Mouse (Mus musculus) cortical plate, adult 2 months (tissue): ENCODE measurements around the gene Smad3. TPM values are rescaled to one million over a fixed set of nuclear protein-coding genes. Genes with fewer than 3 reads are reported as not detected.

Source experiments
- H3K27ac ChIP-seq: fragments of 200-500 bp; 2 replicates; pipeline ENCODE4 v1.5.1; 2012; ENCODE audit warnings: low read length, control low read depth, inconsistent platforms; ENCODE audit not compliant: insufficient read depth
- H3K4me1 ChIP-seq: fragments of 200-500 bp; 2 replicates; pipeline ENCODE4 v1.6.1; 2011; ENCODE audit warnings: low read length; ENCODE audit not compliant: control insufficient read depth, insufficient read depth
- H3K4me3 ChIP-seq: fragments of 200-500 bp; 2 replicates; pipeline ENCODE4 v1.5.1; 2011; ENCODE audit warnings: mild to moderate bottlenecking, low read length, control low read depth; ENCODE audit not compliant: insufficient read depth
- CTCF ChIP-seq: fragments of 200-500 bp; IDR thresholded peaks from 2 replicates; pipeline ENCODE4 v1.5.1; 2011; ENCODE audit warnings: mild to moderate bottlenecking, control low read depth, low read length; ENCODE audit not compliant: insufficient read depth; ENCODE audit errors: extremely low read depth
- POLR2A ChIP-seq: fragments of 200-500 bp; IDR thresholded peaks from 2 replicates; pipeline ENCODE4 v1.6.1; 2011; ENCODE audit warnings: mild to moderate bottlenecking, low read length, control low read depth; ENCODE audit not compliant: insufficient read depth; ENCODE audit errors: extremely low read depth
- polyA plus RNA-seq: library from polyadenylated mRNA; depleted of rRNA; stranded (reverse); fragments of >200 nt; gene quantifications from 2 replicates; pipeline ENCODE4 v1.2.3, GENCODE M21; 2012

Smad3 gene
- polyA plus RNA-seq, 1 experiment: 46.8 TPM

DNA sequence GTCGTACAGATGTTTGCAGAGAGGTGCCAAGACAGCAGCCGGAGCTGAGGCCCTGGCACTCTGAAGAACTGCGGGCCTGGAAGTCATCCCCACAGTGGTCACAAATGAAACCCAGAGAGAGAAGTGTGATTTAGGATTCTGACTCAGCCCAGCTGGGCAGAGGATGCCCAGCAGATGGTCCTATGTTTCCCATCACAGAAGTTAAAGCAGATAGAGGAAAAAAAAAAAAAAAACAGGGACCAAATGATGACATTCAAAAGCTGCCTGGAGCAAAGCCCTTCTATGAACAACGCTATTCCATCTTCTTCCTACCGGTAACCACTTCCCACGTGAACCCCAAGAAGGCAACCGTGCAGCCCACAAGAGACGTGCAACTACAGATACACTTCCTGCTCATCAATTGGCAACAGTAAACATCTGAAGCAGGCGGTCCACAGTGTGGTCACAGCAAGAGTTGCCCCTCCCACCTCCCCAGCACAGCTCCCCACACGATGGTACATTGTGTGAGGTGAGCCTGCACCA is 17.4 kb downstream of the Smad3 start:
- Histone ChIP-seq H3K27ac (no peak overlapping the region), H3K4me1 (peaks cover 24% of the 10 kb centered on the region), H3K4me3 (no peak overlapping the region)
- TF ChIP-seq CTCF (no peak), POLR2A (no peak)

DNA sequence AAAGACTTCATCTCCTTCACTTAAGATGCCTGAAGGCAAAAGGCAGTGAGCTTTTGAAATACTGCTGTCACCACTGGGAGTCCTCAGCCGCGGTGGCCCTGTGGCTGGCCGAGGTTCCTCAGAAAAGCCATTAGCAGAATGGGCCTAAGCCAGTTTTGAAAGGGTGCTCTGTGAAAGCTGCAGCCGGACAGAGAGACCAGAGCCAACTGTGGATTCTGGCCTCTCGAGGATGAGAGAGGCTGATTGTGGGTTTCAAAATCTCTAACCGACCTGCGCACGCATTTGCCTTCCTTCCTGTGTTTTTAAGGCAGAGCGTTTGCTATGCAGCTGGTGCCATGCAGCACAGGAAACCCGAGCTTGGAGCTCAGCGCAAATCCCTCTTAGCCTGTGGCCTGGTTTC is 19.0 kb downstream of the Smad3 start:
- no peak overlapping the region for H3K4me3 ChIP-seq
- TF ChIP-seq CTCF: no peak
- TF ChIP-seq POLR2A: no peak
- H3K4me1 ChIP-seq: peaks cover 23% of the 10 kb centered on the region
- no peak overlapping the region for H3K27ac ChIP-seq

DNA sequence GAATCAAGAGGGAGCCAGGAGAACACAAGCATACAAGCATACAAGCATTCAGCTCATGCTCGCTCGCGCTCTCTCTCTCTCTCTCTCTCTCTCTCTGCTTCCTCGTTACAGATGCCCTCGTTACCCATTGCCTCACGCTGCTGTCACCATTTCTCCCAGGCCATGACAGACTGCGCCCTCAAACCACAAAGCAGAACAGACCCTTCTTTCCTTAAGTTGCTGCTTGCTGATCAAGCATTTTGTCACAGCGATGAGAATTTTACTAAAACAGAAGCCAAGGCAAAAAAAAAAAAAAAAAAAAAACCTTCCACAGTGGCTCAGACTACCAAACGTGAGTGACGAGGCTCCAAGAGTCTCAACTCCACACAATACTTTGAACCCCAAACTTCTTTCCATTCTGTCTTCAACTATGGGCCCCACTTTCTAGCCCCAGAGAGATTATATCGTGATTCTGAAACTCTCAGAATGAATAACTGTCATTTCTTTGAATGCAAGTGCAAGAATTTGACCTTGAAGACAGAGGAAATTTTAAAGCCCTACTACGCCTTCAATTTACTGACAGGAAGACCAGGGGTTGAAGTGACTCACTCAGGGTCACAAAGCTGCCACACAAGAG is 19.6 kb downstream of the Smad3 start:
- Histone ChIP-seq H3K4me1 (peaks cover 19% of the 10 kb centered on the region), H3K4me3 (no peak overlapping the region), H3K27ac (0 out of 2 replicates have a peak overlapping the region, but pooled peaks have one; percentile 18)
- no peak for TF ChIP-seq POLR2A
- no peak for TF ChIP-seq CTCF

DNA sequence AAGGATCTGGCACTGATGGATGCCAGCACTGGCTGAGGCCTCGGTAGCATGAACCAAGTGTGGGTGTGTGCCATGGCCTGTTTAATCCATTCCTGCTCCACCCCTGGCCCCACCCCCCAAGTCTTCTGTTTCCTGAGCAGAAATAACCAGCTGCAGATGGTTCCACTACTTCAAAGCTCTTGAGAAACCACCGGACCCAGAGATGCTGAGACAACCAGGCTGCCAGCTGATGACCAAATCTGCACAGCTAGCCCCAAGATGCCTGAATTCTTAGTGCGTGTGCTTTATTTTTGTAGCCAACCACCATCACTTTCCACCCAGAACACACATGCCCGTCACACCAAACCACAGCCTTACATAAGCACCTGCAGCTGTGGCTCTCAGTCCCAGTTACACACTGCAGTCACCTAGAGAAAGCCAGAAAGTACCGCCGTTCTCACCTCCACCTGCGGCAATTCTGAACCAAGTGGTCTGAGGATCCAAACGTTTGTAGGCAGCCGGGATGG is 20.3 kb downstream of the Smad3 start:
- Histone ChIP-seq H3K4me3 (no peak overlapping the region), H3K27ac (0 out of 2 replicates have a peak overlapping the region, but pooled peaks have one; percentile 18), H3K4me1 (peaks cover 13% of the 10 kb centered on the region)
- TF ChIP-seq CTCF (no peak), POLR2A (no peak)

DNA sequence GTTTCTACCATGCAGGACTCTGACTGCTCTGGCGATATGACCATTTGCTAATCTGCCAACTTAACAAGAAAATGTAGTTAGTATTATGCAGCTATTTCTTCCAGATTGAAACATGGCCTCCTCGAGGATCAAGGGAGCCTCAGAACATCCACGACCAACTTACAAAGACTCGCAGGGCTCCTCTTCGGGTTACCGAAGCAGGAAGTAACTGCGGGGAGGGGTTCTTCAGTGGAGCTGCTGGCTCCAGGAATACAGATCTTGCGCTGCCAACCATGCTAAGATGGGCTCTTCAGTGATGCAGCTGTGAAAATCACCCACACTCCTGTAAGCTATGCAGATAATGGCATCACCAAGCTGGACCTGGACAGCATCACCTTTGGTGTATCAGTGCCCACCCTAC is 23.5 kb downstream of the Smad3 start:
- Histone ChIP-seq H3K27ac (no peak overlapping the region), H3K4me1 (peaks cover 10% of the 10 kb centered on the region), H3K4me3 (no peak overlapping the region)
- TF ChIP-seq CTCF (no peak), POLR2A (no peak)

DNA sequence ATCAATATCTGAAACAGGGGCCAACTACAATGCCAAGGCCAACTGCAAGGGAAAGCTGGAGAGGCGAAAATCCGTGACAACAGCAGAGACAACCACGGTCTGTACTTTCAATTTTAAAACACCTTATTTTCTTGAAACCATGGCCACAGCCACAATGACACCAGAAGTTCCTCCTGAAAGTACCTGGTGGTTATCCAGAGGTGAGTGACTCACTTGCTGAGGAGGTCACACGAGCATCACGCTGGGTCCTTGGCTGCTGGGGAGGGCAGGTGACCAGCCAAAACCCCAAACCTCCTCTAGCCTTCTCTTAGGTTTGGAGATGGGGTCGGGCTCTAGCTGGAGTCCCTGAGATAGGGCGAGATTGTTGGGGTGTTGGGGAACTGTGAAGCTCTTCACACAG is 25.1 kb downstream of the Smad3 start:
- TF ChIP-seq CTCF (no peak), POLR2A (no peak)
- no peak overlapping the region for H3K27ac ChIP-seq
- peaks cover 6% of the 10 kb centered on the region for H3K4me1 ChIP-seq
- H3K4me3 ChIP-seq: no peak overlapping the region

DNA sequence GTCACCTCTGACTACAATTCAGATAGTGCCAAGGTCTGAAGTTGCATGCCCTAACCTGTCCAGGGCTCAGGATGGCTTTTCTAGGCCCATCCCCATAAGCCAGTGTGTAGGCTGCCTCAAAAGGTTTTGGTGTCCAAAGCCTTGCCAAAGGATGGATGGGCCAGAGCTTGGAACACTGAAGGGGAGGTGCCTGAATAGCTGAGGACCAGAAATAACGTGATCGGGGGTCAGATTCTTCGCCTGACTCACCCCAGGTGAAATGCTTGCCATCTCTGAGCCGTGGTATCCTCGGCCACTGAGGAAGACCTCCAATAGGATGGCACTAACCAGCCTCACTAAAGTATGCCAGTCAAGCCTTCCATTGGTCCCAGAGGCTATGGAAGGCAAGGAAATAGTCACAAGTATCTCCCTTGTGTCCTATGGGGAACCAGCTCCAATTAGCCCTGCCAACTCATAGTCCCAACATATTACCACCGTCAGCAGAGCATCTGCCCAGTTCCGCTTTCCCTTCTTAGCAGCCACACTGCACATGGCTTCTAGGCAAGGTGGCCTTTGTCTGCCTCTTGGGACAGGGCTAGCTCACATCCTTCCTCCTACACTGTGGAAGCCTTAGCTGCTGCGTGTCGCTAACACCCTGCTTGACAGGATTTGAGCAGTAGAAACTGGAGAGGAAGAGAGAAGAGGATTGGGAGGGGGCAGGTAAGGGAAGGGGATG is 26.5 kb downstream of the Smad3 start:
- TF ChIP-seq POLR2A (no peak), CTCF (no peak)
- Histone ChIP-seq H3K4me3 (no peak overlapping the region), H3K27ac (no peak overlapping the region), H3K4me1 (no peaks in the 10 kb centered on the region)

DNA sequence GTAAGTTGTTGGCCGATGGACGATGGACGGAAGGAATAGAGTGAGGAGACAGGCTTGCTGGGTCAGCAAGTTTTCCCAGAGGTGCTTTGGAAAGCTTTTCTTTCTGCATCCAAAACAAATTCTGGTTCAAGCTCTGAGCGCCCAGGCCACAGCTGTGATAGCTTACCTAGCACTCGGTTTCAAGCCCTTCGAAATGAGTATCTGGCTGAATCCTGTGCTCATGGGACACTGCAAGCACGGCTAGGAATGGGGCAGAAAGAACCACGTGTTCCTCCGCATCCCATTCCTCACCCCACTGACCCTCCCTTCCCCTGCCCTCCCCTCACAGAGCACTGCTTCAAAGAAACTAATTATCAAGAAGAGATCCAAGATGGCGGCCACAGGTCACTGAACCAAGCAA is 28.8 kb downstream of the Smad3 start:
- H3K27ac ChIP-seq: no peak overlapping the region
- H3K4me3 ChIP-seq: no peak overlapping the region
- H3K4me1 ChIP-seq: no peaks in the 10 kb centered on the region
- TF ChIP-seq POLR2A (no peak), CTCF (no peak)

DNA sequence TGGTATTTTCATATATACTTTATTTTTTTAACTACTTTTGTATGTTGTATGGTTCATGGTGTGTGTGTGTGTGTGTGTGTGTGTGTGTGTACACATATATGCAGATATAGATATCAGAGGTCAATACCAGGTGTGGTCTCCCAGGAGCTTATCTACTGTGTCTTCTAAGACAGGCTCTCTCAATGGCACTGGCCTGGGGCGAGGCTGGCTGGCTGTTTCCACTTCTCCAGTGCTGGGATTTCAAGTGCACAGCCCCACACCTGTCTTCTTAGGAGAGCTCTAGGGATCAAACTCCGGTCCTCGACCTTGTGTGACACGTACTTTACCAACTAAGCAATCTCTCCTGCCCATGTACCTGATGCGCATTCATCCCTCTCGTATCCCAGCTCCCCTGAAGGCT is 30.7 kb downstream of the Smad3 start:
- H3K27ac ChIP-seq: no peak overlapping the region
- H3K4me1 ChIP-seq: no peaks in the 10 kb centered on the region; the same call in 1 of the 2 replicates
- H3K4me3 ChIP-seq: no peak overlapping the region
- TF ChIP-seq CTCF (no peak), POLR2A (no peak)
